Mouse (Mus musculus): ENCODE data around the gene Apoa1.

Apoa1 gene

DNA sequence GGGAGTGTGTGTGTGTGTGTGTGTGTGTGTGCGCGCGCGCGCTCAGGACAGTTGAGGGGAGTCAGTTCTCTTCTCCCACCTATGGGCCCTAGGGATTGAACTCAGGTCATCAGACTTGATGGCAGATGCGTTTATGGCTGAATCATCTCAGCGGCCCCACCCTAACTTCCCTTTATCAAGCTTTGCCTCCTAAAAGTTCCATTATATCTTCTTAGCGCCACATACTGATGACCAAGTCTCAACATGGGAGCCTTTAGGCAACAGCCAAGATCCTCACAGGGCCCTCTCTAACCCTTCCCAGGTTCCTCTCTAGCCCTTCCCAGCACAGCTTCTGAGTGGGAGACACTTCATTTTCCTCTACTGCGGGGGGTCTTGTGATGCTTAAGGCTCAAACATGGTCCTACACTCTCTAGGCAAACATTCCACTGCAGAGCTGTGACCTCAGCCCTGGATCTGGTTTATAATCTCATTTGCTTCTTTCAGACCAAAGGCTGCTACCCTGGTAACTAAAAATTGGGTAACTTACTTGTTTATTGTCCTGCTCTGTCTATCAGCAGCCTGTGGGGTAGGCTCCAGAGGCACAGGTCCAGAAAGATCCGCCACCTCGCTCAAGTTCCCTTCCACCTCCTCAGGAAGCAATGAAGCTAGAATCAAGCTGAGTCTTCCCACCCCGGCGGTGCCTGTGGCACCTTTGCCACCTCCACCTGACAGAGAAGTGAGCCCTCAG, 11.5 kb upstream of the Apoa1 start:
- no peak for DNase-seq

DNA sequence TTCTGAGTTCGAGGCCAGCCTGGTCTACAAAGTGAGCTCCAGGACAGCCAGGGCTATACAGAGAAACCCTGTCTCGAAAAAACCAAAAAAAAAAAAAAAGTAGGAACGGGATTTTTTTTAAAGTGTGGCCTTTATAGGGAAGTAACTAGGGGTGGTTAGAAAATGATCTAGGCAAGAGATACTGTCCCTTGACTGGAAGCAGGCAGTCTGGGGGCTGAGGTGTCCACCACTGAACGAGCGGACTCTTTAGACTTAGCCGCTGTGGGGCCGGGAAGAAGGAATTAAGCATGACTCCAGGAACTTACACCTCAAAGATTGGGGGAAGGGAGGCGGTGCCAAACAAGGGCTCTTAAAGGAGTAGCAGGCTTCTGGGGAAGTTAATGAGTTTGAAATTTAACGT, 10.2 kb upstream of the Apoa1 start:
- no peak for DNase-seq

DNA sequence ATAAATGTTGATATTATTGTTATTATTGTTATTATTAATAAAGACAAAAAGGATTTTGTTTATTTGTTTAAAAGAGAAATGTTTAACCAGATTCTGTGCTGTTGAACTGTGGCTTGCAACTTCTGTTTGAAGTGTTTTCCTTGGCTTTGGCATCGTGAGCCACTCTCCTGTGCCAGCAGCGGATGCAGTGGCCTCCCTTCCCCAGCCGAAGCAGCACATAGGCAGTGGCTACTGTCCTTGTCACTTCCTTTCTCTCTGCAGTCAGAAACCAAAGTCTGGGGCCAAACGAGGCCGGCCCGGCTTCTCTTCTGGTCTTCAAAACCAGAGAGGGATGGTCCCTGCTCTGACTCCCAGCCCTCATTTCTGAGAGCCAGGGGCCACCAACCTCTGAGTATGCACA, 5.3 kb upstream of the Apoa1 start:
- no peak for DNase-seq

DNA sequence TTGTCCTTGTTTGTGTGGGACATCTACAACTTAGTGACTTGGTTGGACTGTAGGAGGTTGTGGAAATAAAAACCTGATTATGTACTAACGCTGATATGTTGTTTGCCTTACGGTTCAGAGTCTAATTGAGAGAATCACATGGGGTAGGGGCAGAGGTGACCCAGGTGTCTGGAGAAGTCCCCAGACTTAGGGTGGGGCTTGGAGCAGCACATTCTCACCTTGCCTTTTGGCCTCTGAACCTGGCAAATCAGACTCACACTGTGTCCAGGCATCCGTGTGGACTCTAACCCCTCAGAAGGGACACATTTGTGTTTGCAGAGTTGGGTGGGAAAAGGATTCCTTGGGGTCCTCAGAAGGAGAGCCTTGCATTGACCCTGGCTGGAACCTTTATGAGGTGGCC, 4.3 kb upstream of the Apoa1 start:
- no peak for DNase-seq

DNA sequence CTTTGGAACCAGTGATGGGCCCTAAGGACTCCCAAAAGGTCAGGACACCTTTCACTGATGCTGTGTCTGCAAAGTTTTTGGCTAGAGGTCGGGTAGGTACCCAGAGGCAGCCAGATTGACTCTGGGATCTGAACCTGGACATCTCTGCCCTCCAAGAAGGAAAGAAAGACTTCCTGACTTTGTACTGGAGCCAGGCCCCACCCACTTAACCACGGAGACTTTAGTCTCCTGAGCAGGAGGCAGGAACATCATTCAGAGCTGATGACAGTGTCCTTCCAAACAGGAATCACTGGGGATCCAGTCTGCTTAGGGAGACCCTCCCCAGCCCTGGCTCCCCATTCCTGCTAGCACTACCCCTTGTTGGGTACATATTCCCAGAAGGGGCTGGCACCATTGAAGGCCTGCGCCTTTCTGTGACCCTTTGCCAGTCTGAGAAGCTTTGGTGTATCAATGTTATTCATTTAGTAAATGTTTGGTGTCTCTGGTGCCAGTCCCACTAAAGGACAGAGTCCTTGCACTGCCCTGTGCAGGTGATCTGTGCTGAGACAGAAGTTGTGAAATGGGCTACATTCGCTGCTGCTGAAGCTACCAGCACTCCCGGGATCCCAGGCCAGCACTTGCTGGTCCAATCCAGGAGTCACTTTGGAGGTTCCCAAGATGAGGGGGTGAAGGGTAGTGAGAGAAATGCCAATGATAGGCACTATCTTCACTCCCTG, 3.3 kb upstream of the Apoa1 start:
- no peak for DNase-seq

DNA sequence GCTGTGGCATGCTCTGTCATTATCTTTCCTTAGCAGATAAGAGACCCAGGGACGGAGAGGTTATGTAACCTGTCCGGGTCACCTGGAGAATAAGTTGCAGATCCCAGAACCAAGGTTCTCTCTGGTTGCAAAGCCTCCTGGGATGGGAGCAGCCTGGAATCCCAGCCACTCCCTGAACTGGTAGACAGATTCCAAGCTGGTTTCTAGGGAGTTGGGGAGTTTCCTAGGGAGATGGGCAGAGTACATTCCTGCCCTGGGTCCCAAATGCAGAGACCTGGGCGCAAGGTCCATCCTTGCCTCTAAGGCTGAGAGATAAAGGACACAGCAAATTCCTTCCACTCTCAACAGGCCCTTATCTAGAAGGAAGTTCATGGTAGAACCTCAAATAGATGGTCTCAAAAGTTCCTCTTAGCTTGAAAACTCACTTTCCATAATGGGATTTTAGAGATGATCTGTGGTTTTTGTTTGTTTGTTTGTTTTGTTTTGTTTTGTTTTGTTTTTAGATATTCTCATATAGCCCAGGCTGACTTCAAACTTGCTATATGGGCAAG, 1.2 kb upstream of the Apoa1 start:
- no peak for DNase-seq

DNA sequence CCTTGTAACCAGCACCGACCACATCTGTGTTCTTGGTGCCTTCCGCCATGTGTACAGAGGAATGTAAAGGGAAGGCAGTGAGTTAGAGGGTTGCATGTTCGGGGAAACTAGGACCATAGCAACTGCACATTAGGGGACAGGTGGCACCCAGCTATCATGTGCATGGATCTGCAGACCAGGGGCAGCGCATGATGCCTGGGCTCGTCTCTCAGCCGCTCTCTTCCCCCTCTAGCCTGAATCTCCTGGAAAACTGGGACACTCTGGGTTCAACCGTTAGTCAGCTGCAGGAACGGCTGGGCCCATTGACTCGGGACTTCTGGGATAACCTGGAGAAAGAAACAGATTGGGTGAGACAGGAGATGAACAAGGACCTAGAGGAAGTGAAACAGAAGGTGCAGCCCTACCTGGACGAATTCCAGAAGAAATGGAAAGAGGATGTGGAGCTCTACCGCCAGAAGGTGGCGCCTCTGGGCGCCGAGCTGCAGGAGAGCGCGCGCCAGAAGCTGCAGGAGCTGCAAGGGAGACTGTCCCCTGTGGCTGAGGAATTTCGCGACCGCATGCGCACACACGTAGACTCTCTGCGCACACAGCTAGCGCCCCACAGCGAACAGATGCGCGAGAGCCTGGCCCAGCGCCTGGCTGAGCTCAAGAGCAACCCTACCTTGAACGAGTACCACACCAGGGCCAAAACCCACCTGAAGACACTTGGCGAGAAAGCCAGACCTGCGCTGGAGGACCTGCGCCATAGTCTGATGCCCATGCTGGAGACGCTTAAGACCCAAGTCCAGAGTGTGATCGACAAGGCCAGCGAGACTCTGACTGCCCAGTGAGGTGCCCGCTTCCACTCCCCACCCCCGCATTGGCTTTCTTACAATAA, 1.4 kb downstream of the Apoa1 start:
- DNase-seq, result peak; percentile 25 to 31

DNA sequence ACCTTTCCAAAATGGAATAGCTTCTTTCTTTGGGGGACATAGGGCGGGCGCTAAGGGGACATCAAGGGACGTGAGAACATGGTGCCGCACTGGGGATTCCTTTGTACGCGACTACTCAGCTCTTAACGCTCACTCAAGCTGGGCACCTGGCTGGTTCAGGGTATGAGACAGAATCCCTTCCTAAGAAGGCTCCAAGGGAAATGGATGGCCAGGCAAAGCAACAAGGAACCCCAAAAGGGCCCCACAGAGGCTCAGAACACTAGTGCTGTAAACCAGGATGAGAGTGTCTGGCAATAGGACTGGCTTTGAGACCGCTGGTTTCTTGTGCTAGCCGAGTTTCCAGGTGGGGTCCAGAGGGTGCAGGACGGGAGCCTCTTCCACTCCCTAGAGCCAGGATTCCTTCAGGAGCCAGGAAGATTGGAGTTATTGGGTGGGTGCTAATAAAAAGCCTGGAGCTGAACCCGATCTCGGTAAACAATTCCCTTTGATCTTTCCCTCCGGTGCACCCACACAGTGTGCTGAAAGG, 2.1 kb downstream of the Apoa1 start:
- DNase-seq, result no peak

DNA sequence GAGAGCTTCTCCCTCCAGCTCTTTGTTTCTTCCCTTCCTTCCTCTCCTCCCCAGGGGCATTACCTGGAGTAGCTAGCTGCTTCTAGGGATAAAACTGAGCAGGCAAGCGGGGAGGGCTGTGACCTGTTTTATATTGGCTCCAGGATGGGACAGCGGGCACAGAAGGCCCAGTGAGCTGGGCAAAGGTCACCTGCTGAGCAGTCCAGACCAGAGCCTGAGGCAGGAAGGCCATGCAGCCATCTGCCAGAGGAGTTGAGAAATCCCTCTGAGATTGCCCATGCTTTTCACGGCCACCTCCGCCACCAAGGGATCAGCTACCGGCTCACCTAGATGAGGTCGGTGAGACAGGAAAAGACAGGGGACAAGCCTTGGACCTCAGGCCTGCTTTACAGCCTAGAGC, 6.8 kb downstream of the Apoa1 start:
- DNase-seq, result no peak

DNA sequence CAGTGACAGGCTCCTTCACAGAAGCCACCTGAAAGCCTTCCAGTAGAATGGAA, 7.0 kb downstream of the Apoa1 start, which contains the start of gene Apoc3:
Apoc3 (minus strand) TSS at position 41 of the 53 bp plus-strand sequence.
- DNase-seq, result no peak

DNA sequence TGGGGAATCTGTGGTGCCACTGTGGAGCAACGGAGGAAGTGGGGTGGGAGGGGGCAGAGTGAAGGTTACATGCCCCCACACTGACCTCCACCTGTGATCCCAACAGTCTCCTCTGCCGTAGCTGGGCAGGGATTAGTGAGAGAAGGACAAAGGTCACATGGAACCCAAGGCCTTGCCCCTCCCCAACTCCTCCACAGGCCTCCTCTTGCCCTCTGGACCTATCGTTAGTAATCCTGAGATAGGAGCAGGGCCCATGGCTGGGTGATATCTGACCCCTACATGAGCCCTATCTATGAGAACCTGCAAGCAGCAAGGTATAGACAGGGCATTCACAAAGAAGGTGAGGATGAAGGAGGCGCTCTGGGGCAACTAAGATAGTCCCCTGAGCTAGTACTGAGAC, 7.3 kb downstream of the Apoa1 start:
- no peak for DNase-seq

DNA sequence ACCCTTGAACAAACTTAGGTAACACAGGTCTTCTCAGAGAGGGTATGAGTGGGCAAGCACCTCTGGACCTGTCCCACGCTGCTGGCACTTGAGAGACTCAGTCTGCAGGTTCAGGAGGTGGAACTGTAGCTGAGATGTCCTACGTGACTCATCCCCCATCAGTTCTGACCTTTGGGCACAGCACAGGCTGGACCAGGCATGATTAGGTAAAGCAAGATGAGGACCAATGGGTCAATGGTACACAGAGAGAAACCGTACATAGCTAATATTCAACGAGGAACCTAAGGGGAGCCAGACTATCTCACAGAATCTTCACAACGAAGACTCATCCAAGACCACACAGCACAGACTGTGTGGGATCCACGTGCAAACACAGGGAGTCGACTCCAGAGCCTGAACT, 10.5 kb downstream of the Apoa1 start:
- no peak for DNase-seq

DNA sequence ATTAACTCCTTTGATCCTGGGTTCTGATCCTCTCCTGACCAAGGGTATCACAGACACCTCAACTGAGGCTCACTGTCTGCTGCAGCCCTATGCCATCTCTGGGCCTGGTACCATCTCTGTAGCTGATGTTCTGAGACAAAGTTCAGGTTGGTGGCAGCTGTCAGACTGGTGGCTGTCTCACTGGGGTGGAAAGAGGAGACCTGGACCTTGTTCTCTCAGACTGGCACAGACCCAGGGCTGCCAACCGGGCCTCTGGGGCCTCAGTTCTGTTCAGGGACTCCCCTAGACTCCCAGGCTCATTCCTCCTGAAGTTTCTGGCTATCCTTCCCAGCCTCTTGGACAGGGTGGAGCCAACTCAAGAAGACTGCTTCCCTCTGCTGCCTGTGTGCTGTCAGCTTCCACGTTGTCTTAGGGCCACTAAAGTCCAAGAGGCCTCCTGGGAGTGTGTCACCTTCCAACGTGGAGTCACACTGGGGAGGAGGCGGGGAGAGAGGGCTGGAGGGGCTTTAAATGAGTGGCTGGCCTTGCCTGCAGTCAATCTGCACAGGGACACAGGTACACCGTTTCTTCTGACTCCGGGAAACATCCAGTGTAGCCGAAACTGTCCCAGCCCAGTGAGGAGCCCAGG, 12.3 kb downstream of the Apoa1 start, which contains the start of gene Apoa4:
Apoa4 (plus strand) TSS at position 171 of the 628 bp plus-strand sequence.
- no peak for DNase-seq

DNA sequence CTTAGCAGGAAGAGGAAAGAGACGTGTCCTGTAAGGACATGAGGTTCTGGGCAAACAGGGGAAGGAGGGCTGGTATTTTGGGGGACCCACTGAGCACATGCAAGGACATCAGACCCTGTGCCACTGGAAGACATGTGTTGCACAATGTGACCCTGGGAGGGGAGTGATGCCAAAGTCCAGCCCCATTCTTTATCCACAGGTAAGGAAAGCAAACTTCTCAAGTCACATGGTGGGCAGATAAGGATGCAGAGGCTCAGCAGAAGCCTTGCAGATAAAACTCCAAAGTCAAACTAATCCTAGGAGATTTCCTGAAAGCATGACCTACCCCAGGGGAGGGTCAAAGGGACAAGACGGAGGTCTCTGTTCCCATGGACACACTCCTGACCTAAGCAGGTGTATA, 13.4 kb downstream of the Apoa1 start:
- DNase-seq, result no peak

DNA sequence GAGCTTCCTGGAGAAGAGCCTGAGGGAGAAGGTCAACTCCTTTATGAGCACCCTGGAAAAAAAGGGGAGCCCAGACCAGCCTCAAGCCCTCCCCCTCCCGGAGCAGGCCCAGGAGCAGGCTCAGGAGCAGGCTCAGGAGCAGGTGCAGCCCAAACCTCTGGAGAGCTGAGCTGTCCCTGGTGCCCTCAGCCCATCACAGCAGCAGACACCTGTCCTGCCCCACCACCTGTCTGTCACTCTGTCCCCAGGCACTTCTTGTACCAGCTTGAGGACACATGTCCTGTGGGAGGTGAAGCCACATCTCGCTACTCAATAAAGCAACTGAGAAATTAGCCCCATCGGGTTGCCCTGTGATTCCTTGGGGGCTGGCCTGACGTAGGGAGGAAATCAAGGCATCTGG, 14.7 kb downstream of the Apoa1 start:
- no peak for DNase-seq

DNA sequence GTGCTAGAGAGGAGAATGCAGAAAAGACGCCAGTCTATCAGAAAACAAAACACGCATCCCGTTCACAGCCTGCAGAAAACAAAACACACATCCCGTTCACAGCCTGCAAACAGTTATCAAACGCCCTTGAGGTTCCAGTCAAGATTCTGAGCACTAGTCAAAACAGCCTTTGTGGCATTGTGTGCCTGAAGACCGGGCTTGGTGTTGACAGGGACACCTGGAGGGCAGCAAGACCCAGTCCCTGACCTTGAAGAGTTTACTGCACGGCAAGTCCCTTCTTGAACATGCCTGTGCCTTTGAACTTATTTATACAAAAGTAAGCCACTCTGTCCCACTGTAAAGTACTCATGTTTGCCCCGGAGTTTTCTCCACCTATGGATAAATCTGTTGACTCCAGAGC, 15.2 kb downstream of the Apoa1 start:
- DNase-seq, result no peak

DNA sequence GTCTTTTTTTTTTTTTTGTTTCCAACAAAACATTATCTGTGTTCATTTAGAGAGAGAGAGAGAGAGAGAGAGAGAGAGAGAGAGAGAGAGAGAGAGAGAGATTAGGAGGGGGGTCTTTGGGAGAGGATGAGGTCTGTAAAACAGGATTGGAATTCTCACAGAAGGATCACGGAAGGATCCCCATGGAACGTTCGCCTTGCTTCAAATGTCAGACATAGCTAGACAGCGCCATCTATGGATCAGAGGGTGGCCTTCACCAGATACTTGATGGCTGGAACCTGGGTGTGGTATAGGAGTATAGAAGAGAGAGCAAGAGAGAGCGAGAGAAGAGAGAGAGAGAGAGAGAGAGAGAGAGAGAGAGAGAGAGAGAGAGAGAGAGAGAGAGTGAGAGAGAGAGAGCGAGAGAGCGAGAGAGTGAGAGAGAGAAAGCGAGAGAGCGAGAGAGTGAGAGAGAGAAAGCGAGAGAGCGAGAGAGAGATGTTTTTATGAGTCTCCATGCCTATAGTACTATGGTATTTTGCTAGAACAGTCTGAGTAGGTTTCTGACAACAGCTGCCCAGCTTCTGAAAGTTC, 18.5 kb downstream of the Apoa1 start:
- DNase-seq, result no peak

DNA sequence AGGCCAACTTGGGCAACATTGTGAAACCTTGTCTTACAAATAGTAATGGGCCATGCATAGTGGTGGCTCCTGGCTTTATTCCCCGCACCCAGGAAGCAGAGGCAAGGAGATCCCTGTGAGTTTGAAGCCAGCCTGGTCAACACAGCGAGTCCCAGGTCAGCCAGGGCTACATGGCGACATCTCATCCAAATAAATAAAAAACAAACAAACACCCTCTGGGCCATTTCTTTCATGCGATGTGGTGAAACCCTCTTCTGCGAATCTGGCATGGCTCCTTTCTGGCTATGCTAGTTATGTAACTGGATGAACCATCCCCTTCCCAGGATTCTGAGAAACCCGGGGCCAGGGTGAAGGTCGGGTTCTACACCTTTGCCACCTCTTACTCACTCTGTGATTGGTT, 27.8 kb downstream of the Apoa1 start:
- no peak for DNase-seq

DNA sequence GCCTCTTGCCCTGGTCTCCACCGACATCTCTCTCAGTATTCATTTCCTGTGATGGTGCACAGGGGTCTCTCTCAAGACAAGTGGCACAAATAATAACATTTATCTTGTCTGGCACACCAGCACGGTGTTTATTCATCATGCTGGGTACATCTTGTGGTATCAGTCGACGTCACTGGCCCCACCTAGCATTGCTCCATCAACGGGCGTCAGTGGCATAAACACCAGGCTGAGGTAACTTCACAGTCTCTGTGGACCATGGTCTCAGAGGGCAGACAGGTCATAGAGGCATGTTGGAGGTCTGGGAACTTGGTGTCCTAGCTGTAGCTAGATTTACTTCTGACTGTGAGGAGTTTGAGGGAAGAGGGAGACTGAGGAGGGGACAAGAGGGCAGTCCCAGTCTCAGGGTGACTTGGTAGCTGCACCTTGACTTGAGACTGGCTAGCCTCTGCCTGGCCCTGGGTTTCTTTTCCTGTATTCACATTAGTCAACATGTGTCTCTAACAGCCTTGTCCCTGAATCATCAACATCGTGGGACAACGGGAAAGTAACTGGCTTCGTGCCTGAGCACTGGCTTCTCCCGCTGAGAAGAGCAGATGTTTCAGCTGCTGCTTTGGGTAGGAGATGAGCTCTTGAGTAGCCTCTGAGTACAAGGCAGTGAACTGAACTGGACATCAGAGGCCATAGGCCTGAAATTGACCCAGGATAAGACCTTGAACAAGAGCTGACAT, 28.4 kb downstream of the Apoa1 start:
- DNase-seq, result no peak

DNA sequence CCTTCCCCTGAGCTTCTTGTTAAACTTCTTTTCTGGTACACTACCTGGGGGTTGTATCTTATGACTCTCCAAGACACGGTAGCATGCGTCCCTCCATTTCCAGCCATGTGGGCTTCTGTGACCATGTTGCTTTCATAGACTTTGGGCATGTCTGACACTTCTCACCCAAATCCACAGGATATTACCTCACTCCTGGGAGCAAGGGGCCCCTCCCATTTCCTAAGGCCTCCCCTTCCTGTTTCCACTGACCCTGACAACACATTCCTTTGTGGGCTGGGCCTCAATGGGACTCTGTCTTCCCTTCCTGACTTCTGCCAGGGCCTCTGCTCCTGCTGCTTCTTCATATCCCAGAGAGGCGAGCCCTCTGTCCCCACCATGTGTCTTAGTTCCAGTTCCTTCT, 29.2 kb downstream of the Apoa1 start:
- DNase-seq, result no peak

DNA sequence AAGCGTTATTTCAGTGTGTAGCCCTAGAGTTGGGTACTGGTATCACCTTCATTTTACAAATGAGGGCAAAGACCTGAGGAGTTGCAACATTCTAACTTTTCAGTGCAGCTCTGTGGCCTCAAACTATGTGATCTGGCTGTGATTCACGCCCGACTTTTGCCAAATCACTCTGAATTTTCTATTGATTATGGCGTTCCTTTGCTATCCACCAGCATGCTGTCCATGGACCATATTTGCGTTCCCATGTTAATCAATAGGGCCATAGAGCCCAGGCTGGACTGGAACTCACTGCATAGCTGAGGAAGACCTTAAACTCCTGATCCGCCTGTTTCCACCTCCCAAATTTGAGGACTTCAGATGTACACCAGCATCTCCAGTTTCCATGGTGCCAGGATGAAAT, 30.7 kb downstream of the Apoa1 start:
- no peak for DNase-seq

DNA sequence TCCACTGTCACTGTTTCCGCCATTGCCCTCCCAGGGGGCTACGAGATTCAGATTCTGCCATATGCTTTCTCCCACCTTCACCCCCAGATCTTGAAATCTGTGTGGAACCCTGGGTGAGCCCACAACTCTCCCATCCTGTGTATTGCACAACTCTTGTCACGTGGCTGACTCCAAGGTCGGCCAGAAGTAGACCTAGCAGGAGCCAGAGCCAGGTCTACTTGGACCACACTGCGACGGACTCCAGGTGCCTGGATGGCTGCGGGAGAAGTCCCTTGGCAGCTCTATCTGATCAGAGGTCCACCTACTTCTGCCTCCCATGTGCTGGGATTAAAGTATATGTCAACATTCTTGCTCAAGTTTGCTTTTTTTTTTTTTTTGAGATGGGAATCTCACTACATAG, 32.8 kb downstream of the Apoa1 start:
- no peak for DNase-seq

All from thymus, adult 18-20 months (tissue).